Mouse (Mus musculus): ENCODE measurements around the gene Lrrn2. TPM values are rescaled to one million over a fixed set of nuclear protein-coding genes. Genes with fewer than 3 reads are reported as not detected.
A peak's percentile ranks its signal among the peaks of the same experiment; 100 is the strongest.

The Lrrn2 gene
- 0.46 and 0.70 TPM in 2 replicates for polyA plus RNA-seq (2011; ENCODE audit: insufficient read length, low read depth, missing spikeins)

- no peaks in the 10 kb centered on the region for H3K4me1 ChIP-seq (ENCODE audit: control insufficient read depth, insufficient read depth, low read length)
- peak within 1 kb of the TSS; percentile 50 for H3K4me3 ChIP-seq (ENCODE audit: insufficient read depth, low read length)
- no peak for TF ChIP-seq CTCF (IDR thresholded peaks at IDR 0.05; ENCODE audit: borderline replicate concordance, insufficient read depth, low read length)
- no peak for TF ChIP-seq POLR2A (IDR thresholded peaks at IDR 0.05; ENCODE audit: low read depth, low read length)
- no peak within 1 kb of the TSS for H3K27ac ChIP-seq (ENCODE audit: insufficient read depth, low read length)
These were observed at the start of gene Lrrn2 for GRCm38 (mm10) chr1:132880161-132881005. TSS of gene Lrrn2 (plus strand) at chr1:132880273.

GRCm38 (mm10) chr1:132831963-132832362, 48.1 kb upstream of the Lrrn2 start:
- Histone ChIP-seq H3K4me3 (ENCODE audit: insufficient read depth, low read length) (no peak overlapping the region), H3K27ac (ENCODE audit: insufficient read depth, low read length) (no peak overlapping the region), H3K4me1 (ENCODE audit: control insufficient read depth, insufficient read depth, low read length) (no peaks in the 10 kb centered on the region)
- TF ChIP-seq POLR2A (IDR thresholded peaks at IDR 0.05; ENCODE audit: low read depth, low read length) (no peak), CTCF (IDR thresholded peaks at IDR 0.05; ENCODE audit: borderline replicate concordance, insufficient read depth, low read length) (no peak)

- H3K4me1 ChIP-seq (ENCODE audit: control insufficient read depth, insufficient read depth, low read length) = no peaks in the 10 kb centered on the region
- no peak overlapping the region for H3K27ac ChIP-seq (ENCODE audit: insufficient read depth, low read length)
- TF ChIP-seq CTCF (IDR thresholded peaks at IDR 0.05; ENCODE audit: borderline replicate concordance, insufficient read depth, low read length) = no peak
- no peak for TF ChIP-seq POLR2A (IDR thresholded peaks at IDR 0.05; ENCODE audit: low read depth, low read length)
- no peak overlapping the region for H3K4me3 ChIP-seq (ENCODE audit: insufficient read depth, low read length)
These were observed 46.0 kb upstream of the Lrrn2 start for GRCm38 (mm10) chr1:132834037-132834436.

GRCm38 (mm10) chr1:132836895-132837294, 43.2 kb upstream of the Lrrn2 start:
- H3K4me3 ChIP-seq (ENCODE audit: insufficient read depth, low read length) = no peak overlapping the region
- H3K4me1 ChIP-seq (ENCODE audit: control insufficient read depth, insufficient read depth, low read length) = 0 out of 2 replicates have a peak, but pooled peaks cover 2% of the 10 kb centered on the region
- no peak for TF ChIP-seq POLR2A (IDR thresholded peaks at IDR 0.05; ENCODE audit: low read depth, low read length)
- TF ChIP-seq CTCF (IDR thresholded peaks at IDR 0.05; ENCODE audit: borderline replicate concordance, insufficient read depth, low read length) = no peak
- H3K27ac ChIP-seq (ENCODE audit: insufficient read depth, low read length) = no peak overlapping the region

GRCm38 (mm10) chr1:132837691-132838090, 42.4 kb upstream of the Lrrn2 start:
- Histone ChIP-seq H3K27ac (ENCODE audit: insufficient read depth, low read length) (no peak overlapping the region), H3K4me3 (ENCODE audit: insufficient read depth, low read length) (no peak overlapping the region), H3K4me1 (ENCODE audit: control insufficient read depth, insufficient read depth, low read length) (0 out of 2 replicates have a peak, but pooled peaks cover 2% of the 10 kb centered on the region)
- no peak for TF ChIP-seq CTCF (IDR thresholded peaks at IDR 0.05; ENCODE audit: borderline replicate concordance, insufficient read depth, low read length)
- TF ChIP-seq POLR2A (IDR thresholded peaks at IDR 0.05; ENCODE audit: low read depth, low read length) = no peak

- no peak overlapping the region for H3K4me3 ChIP-seq (ENCODE audit: insufficient read depth, low read length)
- TF ChIP-seq POLR2A (IDR thresholded peaks at IDR 0.05; ENCODE audit: low read depth, low read length) = no peak
- TF ChIP-seq CTCF (IDR thresholded peaks at IDR 0.05; ENCODE audit: borderline replicate concordance, insufficient read depth, low read length) = no peak
- no peak overlapping the region for H3K27ac ChIP-seq (ENCODE audit: insufficient read depth, low read length)
- H3K4me1 ChIP-seq (ENCODE audit: control insufficient read depth, insufficient read depth, low read length) = 0 out of 2 replicates have a peak, but pooled peaks cover 2% of the 10 kb centered on the region
These were observed 41.7 kb upstream of the Lrrn2 start for GRCm38 (mm10) chr1:132838371-132838770.

- Histone ChIP-seq H3K4me3 (ENCODE audit: insufficient read depth, low read length) (no peak overlapping the region), H3K27ac (ENCODE audit: insufficient read depth, low read length) (no peak overlapping the region), H3K4me1 (ENCODE audit: control insufficient read depth, insufficient read depth, low read length) (0 out of 2 replicates have a peak, but pooled peaks cover 2% of the 10 kb centered on the region)
- no peak for TF ChIP-seq CTCF (IDR thresholded peaks at IDR 0.05; ENCODE audit: borderline replicate concordance, insufficient read depth, low read length)
- TF ChIP-seq POLR2A (IDR thresholded peaks at IDR 0.05; ENCODE audit: low read depth, low read length) = no peak
These were observed 36.5 kb upstream of the Lrrn2 start for GRCm38 (mm10) chr1:132843612-132844011.

- H3K4me1 ChIP-seq (ENCODE audit: control insufficient read depth, insufficient read depth, low read length) = 0 out of 2 replicates have a peak, but pooled peaks cover 2% of the 10 kb centered on the region
- TF ChIP-seq CTCF (IDR thresholded peaks at IDR 0.05; ENCODE audit: borderline replicate concordance, insufficient read depth, low read length) = no peak
- no peak for TF ChIP-seq POLR2A (IDR thresholded peaks at IDR 0.05; ENCODE audit: low read depth, low read length)
- no peak overlapping the region for H3K4me3 ChIP-seq (ENCODE audit: insufficient read depth, low read length)
- H3K27ac ChIP-seq (ENCODE audit: insufficient read depth, low read length) = no peak overlapping the region
These were observed 35.8 kb upstream of the Lrrn2 start for GRCm38 (mm10) chr1:132844088-132844804.

- 0 out of 2 replicates have a peak, but pooled peaks cover 2% of the 10 kb centered on the region for H3K4me1 ChIP-seq (ENCODE audit: control insufficient read depth, insufficient read depth, low read length)
- TF ChIP-seq POLR2A (IDR thresholded peaks at IDR 0.05; ENCODE audit: low read depth, low read length) (no peak), CTCF (IDR thresholded peaks at IDR 0.05; ENCODE audit: borderline replicate concordance, insufficient read depth, low read length) (no peak)
These were observed 34.3 kb upstream of the Lrrn2 start for GRCm38 (mm10) chr1:132845766-132846165.

More at GRCm38 (mm10) chr1:132845766-132846165, 34.3 kb upstream of the Lrrn2 start:
- H3K27ac ChIP-seq (ENCODE audit: insufficient read depth, low read length) = no peak overlapping the region
- no peak overlapping the region for H3K4me3 ChIP-seq (ENCODE audit: insufficient read depth, low read length)
